Mouse (Mus musculus): ENCODE results near the gene 2510009E07Rik. TPM values are rescaled to one million over a fixed set of nuclear protein-coding genes. Genes with fewer than 3 reads are reported as not detected.

The 2510009E07Rik gene
- polyA plus RNA-seq, 1 experiment from 2014 or later = 24.5 TPM

GRCm38 (mm10) chr16:21664633-21665363 is 29.7 kb downstream of the 2510009E07Rik start:
- H3K36me3 ChIP-seq (ENCODE audit: control insufficient read depth, insufficient read depth) = no peaks in the 10 kb centered on the region
- no peaks in the 10 kb centered on the region for H3K27me3 ChIP-seq (ENCODE audit: control insufficient read depth, insufficient read depth, low read length)
- H3K27ac ChIP-seq (ENCODE audit: low read length) = no peak overlapping the region
- peaks cover 4% of the 10 kb centered on the region for H3K9me3 ChIP-seq (replicated peaks; ENCODE audit: control insufficient read depth, low read length)
- no peak for ATAC-seq (replicated peaks; ENCODE audit: extremely low read depth, insufficient read depth, low FRiP score)
- H3K4me1 ChIP-seq (ENCODE audit: control insufficient read depth, insufficient read depth, low read length) = peaks cover 2% of the 10 kb centered on the region
- H3K4me3 ChIP-seq (ENCODE audit: low read length) = no peak overlapping the region
- H3K9ac ChIP-seq (ENCODE audit: low read length) = no peak overlapping the region
- H3K4me2 ChIP-seq (ENCODE audit: low read depth, low read length) = no peak overlapping the region
- WGBS = 56% methylated on average over 18 of the region's 18 CpGs

- no peak overlapping the region for H3K4me3 ChIP-seq (ENCODE audit: low read length)
- H3K27me3 ChIP-seq (ENCODE audit: control insufficient read depth, insufficient read depth, low read length) = no peaks in the 10 kb centered on the region
- 69% methylated on average over 9 of the region's 9 CpGs for WGBS
- H3K9me3 ChIP-seq (replicated peaks; ENCODE audit: control insufficient read depth, low read length) = no peaks in the 10 kb centered on the region
- H3K36me3 ChIP-seq (ENCODE audit: control insufficient read depth, insufficient read depth) = peaks cover 13% of the 10 kb centered on the region
- H3K4me2 ChIP-seq (ENCODE audit: low read depth, low read length) = no peak overlapping the region
- H3K27ac ChIP-seq (ENCODE audit: low read length) = no peak overlapping the region
- no peak for ATAC-seq (replicated peaks; ENCODE audit: extremely low read depth, insufficient read depth, low FRiP score)
- H3K9ac ChIP-seq (ENCODE audit: low read length) = no peak overlapping the region
- peaks cover 5% of the 10 kb centered on the region; the same call in 1 of the 2 replicates for H3K4me1 ChIP-seq (ENCODE audit: control insufficient read depth, insufficient read depth, low read length)
These were observed 38.5 kb downstream of the 2510009E07Rik start for GRCm38 (mm10) chr16:21655961-21656360.

GRCm38 (mm10) chr16:21655291-21655690 is 39.2 kb downstream of the 2510009E07Rik start:
- peaks cover 13% of the 10 kb centered on the region for H3K36me3 ChIP-seq (ENCODE audit: control insufficient read depth, insufficient read depth)
- H3K27ac ChIP-seq (ENCODE audit: low read length) = no peak overlapping the region
- no peak overlapping the region for H3K9ac ChIP-seq (ENCODE audit: low read length)
- H3K4me2 ChIP-seq (ENCODE audit: low read depth, low read length) = no peak overlapping the region
- peaks cover 5% of the 10 kb centered on the region; the same call in 1 of the 2 replicates for H3K4me1 ChIP-seq (ENCODE audit: control insufficient read depth, insufficient read depth, low read length)
- 25% methylated on average over 6 of the region's 6 CpGs for WGBS
- no peaks in the 10 kb centered on the region for H3K27me3 ChIP-seq (ENCODE audit: control insufficient read depth, insufficient read depth, low read length)
- H3K4me3 ChIP-seq (ENCODE audit: low read length) = no peak overlapping the region
- no peak for ATAC-seq (replicated peaks; ENCODE audit: extremely low read depth, insufficient read depth, low FRiP score)
- H3K9me3 ChIP-seq (replicated peaks; ENCODE audit: control insufficient read depth, low read length) = no peaks in the 10 kb centered on the region

GRCm38 (mm10) chr16:21654384-21654783 is 40.1 kb downstream of the 2510009E07Rik start:
- Histone ChIP-seq H3K9ac (ENCODE audit: low read length) (no peak overlapping the region), H3K4me3 (ENCODE audit: low read length) (no peak overlapping the region), H3K4me2 (ENCODE audit: low read depth, low read length) (no peak overlapping the region), H3K27ac (ENCODE audit: low read length) (no peak overlapping the region), H3K4me1 (ENCODE audit: control insufficient read depth, insufficient read depth, low read length) (peaks cover 5% of the 10 kb centered on the region; the same call in 1 of the 2 replicates), H3K9me3 (replicated peaks; ENCODE audit: control insufficient read depth, low read length) (no peaks in the 10 kb centered on the region), H3K27me3 (ENCODE audit: control insufficient read depth, insufficient read depth, low read length) (no peaks in the 10 kb centered on the region), H3K36me3 (ENCODE audit: control insufficient read depth, insufficient read depth) (peaks cover 11% of the 10 kb centered on the region)
- 71% methylated on average over 5 of the region's 5 CpGs for WGBS
- no peak for ATAC-seq (replicated peaks; ENCODE audit: extremely low read depth, insufficient read depth, low FRiP score)

GRCm38 (mm10) chr16:21653151-21653550 is 41.3 kb downstream of the 2510009E07Rik start:
- ATAC-seq (replicated peaks; ENCODE audit: extremely low read depth, insufficient read depth, low FRiP score) = no peak

GRCm38 (mm10) chr16:21651161-21651560 is 43.3 kb downstream of the 2510009E07Rik start:
- Histone ChIP-seq H3K27me3 (ENCODE audit: control insufficient read depth, insufficient read depth, low read length) (no peaks in the 10 kb centered on the region), H3K9me3 (replicated peaks; ENCODE audit: control insufficient read depth, low read length) (no peaks in the 10 kb centered on the region), H3K4me1 (ENCODE audit: control insufficient read depth, insufficient read depth, low read length) (peaks cover 12% of the 10 kb centered on the region), H3K36me3 (ENCODE audit: control insufficient read depth, insufficient read depth) (peaks cover 15% of the 10 kb centered on the region), H3K9ac (ENCODE audit: low read length) (no peak overlapping the region), H3K27ac (ENCODE audit: low read length) (no peak overlapping the region), H3K4me2 (ENCODE audit: low read depth, low read length) (no peak overlapping the region), H3K4me3 (ENCODE audit: low read length) (no peak overlapping the region)
- 86% methylated on average over 4 of the region's 4 CpGs for WGBS
- ATAC-seq (replicated peaks; ENCODE audit: extremely low read depth, insufficient read depth, low FRiP score) = no peak

More at GRCm38 (mm10) chr16:21653151-21653550, 41.3 kb downstream of the 2510009E07Rik start:
- peaks cover 5% of the 10 kb centered on the region; the same call in 1 of the 2 replicates for H3K4me1 ChIP-seq (ENCODE audit: control insufficient read depth, insufficient read depth, low read length)
- H3K9ac ChIP-seq (ENCODE audit: low read length) = no peak overlapping the region
- no peak overlapping the region for H3K4me3 ChIP-seq (ENCODE audit: low read length)
- 78% methylated on average over 15 of the region's 15 CpGs for WGBS
- no peaks in the 10 kb centered on the region for H3K9me3 ChIP-seq (replicated peaks; ENCODE audit: control insufficient read depth, low read length)
- no peaks in the 10 kb centered on the region for H3K27me3 ChIP-seq (ENCODE audit: control insufficient read depth, insufficient read depth, low read length)
- no peak overlapping the region for H3K27ac ChIP-seq (ENCODE audit: low read length)
- no peak overlapping the region for H3K4me2 ChIP-seq (ENCODE audit: low read depth, low read length)
- H3K36me3 ChIP-seq (ENCODE audit: control insufficient read depth, insufficient read depth) = peaks cover 14% of the 10 kb centered on the region

- Histone ChIP-seq H3K27me3 (ENCODE audit: control insufficient read depth, insufficient read depth, low read length) (no peaks in the 10 kb centered on the region), H3K9ac (ENCODE audit: low read length) (no peak overlapping the region), H3K4me2 (ENCODE audit: low read depth, low read length) (no peak overlapping the region), H3K27ac (ENCODE audit: low read length) (no peak overlapping the region), H3K4me1 (ENCODE audit: control insufficient read depth, insufficient read depth, low read length) (peaks cover 17% of the 10 kb centered on the region), H3K9me3 (replicated peaks; ENCODE audit: control insufficient read depth, low read length) (no peaks in the 10 kb centered on the region), H3K36me3 (ENCODE audit: control insufficient read depth, insufficient read depth) (peaks cover 15% of the 10 kb centered on the region), H3K4me3 (ENCODE audit: low read length) (no peak overlapping the region)
- WGBS = 90% methylated on average over 3 of the region's 3 CpGs
- ATAC-seq (replicated peaks; ENCODE audit: extremely low read depth, insufficient read depth, low FRiP score) = no peak
These were observed 44.2 kb downstream of the 2510009E07Rik start for GRCm38 (mm10) chr16:21650289-21650688.

GRCm38 (mm10) chr16:21648800-21649199 is 45.7 kb downstream of the 2510009E07Rik start:
- 74% methylated on average over 4 of the region's 4 CpGs for WGBS
- no peaks in the 10 kb centered on the region for H3K27me3 ChIP-seq (ENCODE audit: control insufficient read depth, insufficient read depth, low read length)
- no peak for ATAC-seq (replicated peaks; ENCODE audit: extremely low read depth, insufficient read depth, low FRiP score)
- H3K9ac ChIP-seq (ENCODE audit: low read length) = no peak overlapping the region
- peaks cover 15% of the 10 kb centered on the region for H3K36me3 ChIP-seq (ENCODE audit: control insufficient read depth, insufficient read depth)
- peaks cover 28% of the 10 kb centered on the region for H3K4me1 ChIP-seq (ENCODE audit: control insufficient read depth, insufficient read depth, low read length)
- H3K9me3 ChIP-seq (replicated peaks; ENCODE audit: control insufficient read depth, low read length) = no peaks in the 10 kb centered on the region
- no peak overlapping the region for H3K27ac ChIP-seq (ENCODE audit: low read length)
- H3K4me3 ChIP-seq (ENCODE audit: low read length) = no peak overlapping the region
- no peak overlapping the region for H3K4me2 ChIP-seq (ENCODE audit: low read depth, low read length)

GRCm38 (mm10) chr16:21646496-21646895 is 48.0 kb downstream of the 2510009E07Rik start:
- 71% methylated on average over 3 of the region's 3 CpGs for WGBS
- ATAC-seq (replicated peaks; ENCODE audit: extremely low read depth, insufficient read depth, low FRiP score) = no peak

More at GRCm38 (mm10) chr16:21646496-21646895, 48.0 kb downstream of the 2510009E07Rik start:
- Histone ChIP-seq H3K9ac (ENCODE audit: low read length) (no peak overlapping the region), H3K4me1 (ENCODE audit: control insufficient read depth, insufficient read depth, low read length) (peaks cover 35% of the 10 kb centered on the region), H3K27me3 (ENCODE audit: control insufficient read depth, insufficient read depth, low read length) (no peaks in the 10 kb centered on the region), H3K9me3 (replicated peaks; ENCODE audit: control insufficient read depth, low read length) (no peaks in the 10 kb centered on the region), H3K27ac (ENCODE audit: low read length) (no peak overlapping the region), H3K36me3 (ENCODE audit: control insufficient read depth, insufficient read depth) (peaks cover 5% of the 10 kb centered on the region; the same call in 1 of the 2 replicates), H3K4me2 (ENCODE audit: low read depth, low read length) (no peak overlapping the region), H3K4me3 (ENCODE audit: low read length) (no peak overlapping the region)
